Mouse (Mus musculus) G1E (cell line): ENCODE measurements around the gene Slc35f3. TPM values are rescaled to one million over a fixed set of nuclear protein-coding genes. Genes with fewer than 3 reads are reported as not detected.

ENCODE experiments used
- ATAC-seq: 2 replicates; pipeline ENCODE4 v1.8.0; 2016; ENCODE audit warnings: mild to moderate bottlenecking; ENCODE audit not compliant: insufficient number of reproducible peaks, poor library complexity, low FRiP score, severe bottlenecking; ENCODE audit errors: extremely low read depth
- DNase-seq: peaks from one replicate; pipeline ENCODE4 v3.0.0; 2012; ENCODE audit warnings: low spot score
- H3K27me3 ChIP-seq: 2 replicates; pipeline ENCODE4 v1.6.1; 2012; ENCODE audit warnings: mild to moderate bottlenecking, low read length, inconsistent platforms; ENCODE audit not compliant: insufficient read depth
- H3K36me3 ChIP-seq: replicated peaks from 2 replicates; pipeline ENCODE3; 2012; ENCODE audit warnings: mild to moderate bottlenecking, inconsistent platforms
- H3K4me1 ChIP-seq: 2 replicates; pipeline ENCODE4 v1.6.1; 2012; ENCODE audit warnings: low read depth, low read length, inconsistent platforms, mixed read lengths; ENCODE audit not compliant: insufficient read depth
- H3K4me3 ChIP-seq: 2 replicates; pipeline ENCODE4 v1.5.1; 2012; ENCODE audit warnings: low read depth, mild to moderate bottlenecking, inconsistent platforms, low read length, moderate library complexity, mixed read lengths
- H3K9me3 ChIP-seq: replicated peaks from 2 replicates; pipeline ENCODE4 v1.6.1; 2012; ENCODE audit warnings: inconsistent platforms
- CTCF ChIP-seq: IDR thresholded peaks from 2 replicates; pipeline ENCODE4 v1.5.1; 2012; ENCODE audit warnings: low read depth, low read length, inconsistent platforms, mixed read lengths
- GATA1 ChIP-seq: IDR thresholded peaks from 2 replicates; pipeline ENCODE4 v1.6.1; 2012; ENCODE audit warnings: borderline replicate concordance, low read length, inconsistent platforms, mixed read lengths
- GATA2 ChIP-seq: IDR thresholded peaks from 2 replicates; pipeline ENCODE4 v1.6.1; 2012; ENCODE audit warnings: low read depth, low read length, inconsistent platforms, borderline replicate concordance
- POLR2AphosphoS5 ChIP-seq: IDR thresholded peaks from 2 replicates; pipeline ENCODE4 v1.6.1; 2012; ENCODE audit warnings: low read depth, low read length, inconsistent platforms; ENCODE audit not compliant: insufficient replicate concordance
- TAL1 ChIP-seq: conservative IDR thresholded peaks from 2 replicates; pipeline ENCODE4 v1.6.1; 2012; ENCODE audit warnings: low read depth, low read length, inconsistent platforms, mixed read lengths
- polyA plus RNA-seq: library from polyadenylated mRNA; stranded (reverse); fragments of >175 nt; gene quantifications from 2 replicates; pipeline ENCODE4 v1.2.3, GENCODE M21; 2012
- total RNA-seq, 2 experiments: library from RNA; stranded (forward) in 1 of 2; stranded (reverse) in 1 of 2; fragments of 200-1000 nt in 1 of 2; fragments of >200 nt in 1 of 2; fragmentation: Nextera tagmentation in 1 of 2; gene quantifications; 2 replicates each; pipeline ENCODE4 v1.2.3; 2014 to 2017

Slc35f3 gene
- total and polyA plus RNA-seq, 3 experiments: not detected

DNA sequence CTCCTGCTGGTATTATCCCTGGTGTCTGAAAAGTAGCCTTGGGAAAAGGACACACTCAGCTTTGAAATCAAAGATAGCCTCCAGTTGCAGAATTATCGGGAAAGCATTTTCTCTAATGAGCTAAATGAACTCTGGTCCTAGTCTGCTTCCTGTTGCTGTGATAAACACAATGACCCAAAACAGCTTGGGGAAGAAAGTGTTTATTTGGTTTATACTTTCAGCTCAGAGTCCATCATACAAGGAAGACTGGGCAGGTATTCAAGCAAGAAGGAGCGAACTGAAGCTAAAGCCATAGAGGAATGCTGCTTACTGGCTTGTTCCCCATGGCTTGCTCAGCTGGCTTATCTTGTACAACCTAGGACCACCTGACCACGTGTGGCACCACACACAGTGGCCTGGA, 67.9 kb downstream of the Slc35f3 start:
- Histone ChIP-seq H3K4me1 (no peaks in the 10 kb centered on the region), H3K4me3 (no peak overlapping the region), H3K9me3 (peaks cover 40% of the 10 kb centered on the region), H3K27me3 (no peaks in the 10 kb centered on the region), H3K36me3 (no peaks in the 10 kb centered on the region)
- TF ChIP-seq CTCF: no peak
- DNase-seq (no peak), ATAC-seq (no peak)

DNA sequence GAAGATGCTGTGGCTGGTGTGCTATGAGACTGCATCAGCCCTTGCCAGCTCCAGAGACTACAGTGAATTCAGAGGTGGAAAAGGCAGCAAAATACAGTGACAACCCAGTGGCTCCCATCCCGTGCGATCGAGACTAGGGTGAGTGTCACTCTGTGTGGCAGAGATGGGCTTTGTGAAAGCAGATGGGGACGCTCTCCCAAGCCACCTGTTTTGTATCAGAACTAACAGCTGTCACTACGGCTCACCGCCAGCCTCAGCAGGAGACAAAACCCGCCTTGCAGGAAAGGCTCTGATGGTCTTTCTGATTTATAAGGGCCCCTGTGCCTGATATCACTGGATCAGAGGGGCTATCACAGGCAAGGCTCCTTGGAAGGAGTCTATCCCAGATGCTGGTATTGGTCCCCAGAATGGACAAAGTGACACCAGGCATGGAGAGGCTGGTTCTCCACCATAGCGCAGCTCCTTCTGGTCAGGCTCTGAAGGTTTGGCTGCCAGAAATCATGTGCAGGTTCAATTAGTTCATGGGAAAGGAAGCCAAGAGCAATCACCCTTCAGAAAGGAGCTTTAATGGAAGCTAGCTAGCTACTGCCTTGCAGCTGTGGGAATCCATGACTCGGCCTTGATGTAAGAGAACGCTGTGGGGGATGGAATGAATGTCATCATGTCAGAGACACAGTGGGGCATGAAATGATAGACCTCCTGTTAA, 70.1 kb downstream of the Slc35f3 start:
- no peaks in the 10 kb centered on the region for H3K27me3 ChIP-seq
- no peaks in the 10 kb centered on the region for H3K4me1 ChIP-seq
- H3K36me3 ChIP-seq: no peaks in the 10 kb centered on the region
- H3K4me3 ChIP-seq: no peak overlapping the region
- H3K9me3 ChIP-seq: peaks cover 28% of the 10 kb centered on the region
- ATAC-seq (no peak), DNase-seq (no peak)
- TF ChIP-seq CTCF: no peak
- TF ChIP-seq GATA2: no peak
- no peak for TF ChIP-seq TAL1
- TF ChIP-seq GATA1: no peak
- TF ChIP-seq POLR2AphosphoS5: no peak

DNA sequence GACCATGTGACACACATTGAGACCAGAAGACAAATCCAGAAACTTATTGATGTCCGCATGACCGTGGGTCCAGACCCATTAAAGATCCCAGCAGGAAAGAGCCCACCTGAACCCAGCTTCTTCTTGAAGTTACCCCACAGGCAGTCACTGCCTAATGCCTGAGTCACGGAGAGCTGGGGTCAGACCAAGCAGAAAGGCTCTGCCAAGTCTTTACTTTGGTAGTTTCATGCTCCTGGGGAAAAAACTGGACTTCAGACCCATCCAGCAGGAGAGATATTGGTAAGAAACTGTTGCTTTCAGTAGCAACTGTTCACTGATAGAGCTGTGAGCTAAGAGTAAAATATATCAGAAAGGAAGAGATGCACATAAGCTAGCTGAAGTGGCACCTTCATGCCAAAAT, 73.5 kb downstream of the Slc35f3 start:
- no peak for TF ChIP-seq POLR2AphosphoS5
- TF ChIP-seq TAL1: no peak
- no peak for TF ChIP-seq CTCF
- TF ChIP-seq GATA2: no peak
- no peak for TF ChIP-seq GATA1
- H3K27me3 ChIP-seq: no peaks in the 10 kb centered on the region
- no peak for ATAC-seq
- H3K9me3 ChIP-seq: peaks cover 20% of the 10 kb centered on the region
- no peak overlapping the region for H3K4me3 ChIP-seq
- DNase-seq: no peak
- no peaks in the 10 kb centered on the region for H3K36me3 ChIP-seq
- no peaks in the 10 kb centered on the region for H3K4me1 ChIP-seq

DNA sequence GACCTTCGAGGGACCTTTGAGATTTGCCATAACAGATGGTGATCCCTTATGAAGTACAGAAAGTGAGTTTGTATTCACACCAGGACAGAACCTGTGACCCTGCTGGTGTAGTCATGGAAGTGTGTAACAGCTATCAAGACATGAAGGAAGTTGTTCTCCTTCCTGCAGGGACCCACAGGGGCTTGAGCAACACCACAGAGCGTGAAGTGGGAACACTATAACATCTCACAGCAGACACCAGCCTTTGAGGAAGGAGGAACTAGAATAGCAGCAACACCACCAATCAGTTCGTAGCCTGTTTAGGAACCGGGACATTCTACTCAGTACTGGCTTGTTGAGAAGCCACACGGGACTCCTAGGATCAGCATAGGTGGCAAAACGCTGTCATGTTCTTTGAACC, 81.2 kb downstream of the Slc35f3 start:
- Histone ChIP-seq H3K4me1 (no peaks in the 10 kb centered on the region), H3K36me3 (no peaks in the 10 kb centered on the region), H3K4me3 (no peak overlapping the region), H3K9me3 (peaks cover 23% of the 10 kb centered on the region), H3K27me3 (no peaks in the 10 kb centered on the region)
- ATAC-seq (no peak), DNase-seq (no peak)
- TF ChIP-seq TAL1 (no peak), GATA1 (no peak), GATA2 (no peak), POLR2AphosphoS5 (no peak), CTCF (no peak)

- Histone ChIP-seq H3K27me3 (no peaks in the 10 kb centered on the region), H3K9me3 (peaks cover 23% of the 10 kb centered on the region), H3K4me3 (no peak overlapping the region), H3K36me3 (no peaks in the 10 kb centered on the region), H3K4me1 (no peaks in the 10 kb centered on the region)
- ATAC-seq (no peak), DNase-seq (no peak)
- no peak for TF ChIP-seq GATA1
- no peak for TF ChIP-seq POLR2AphosphoS5
- TF ChIP-seq GATA2: no peak
- no peak for TF ChIP-seq CTCF
- TF ChIP-seq TAL1: no peak
These were observed 81.8 kb downstream of the Slc35f3 start for GRCm38 (mm10) chr8:126380141-126380540.

DNA sequence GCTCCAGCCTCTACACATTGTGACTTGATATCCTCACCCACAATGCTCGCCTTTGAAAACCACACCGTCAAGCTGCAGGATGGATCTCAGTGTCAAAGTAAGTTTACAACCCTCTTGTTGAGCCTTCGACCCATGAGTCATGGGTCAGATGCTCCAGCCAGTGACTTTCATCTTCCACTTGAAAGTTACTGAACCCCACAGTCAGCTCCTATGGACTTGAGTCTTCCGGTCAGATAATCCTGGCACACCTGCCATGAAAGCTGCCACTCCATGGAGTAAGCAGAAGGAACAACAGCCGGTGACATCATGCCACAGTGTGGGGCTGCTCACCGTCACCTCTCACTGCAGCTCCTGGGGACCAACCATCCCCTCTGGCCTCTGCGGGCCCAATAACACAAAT, 82.9 kb downstream of the Slc35f3 start:
- peaks cover 34% of the 10 kb centered on the region for H3K9me3 ChIP-seq
- DNase-seq (no peak), ATAC-seq (no peak)
- H3K27me3 ChIP-seq: no peaks in the 10 kb centered on the region
- TF ChIP-seq POLR2AphosphoS5 (no peak), GATA1 (no peak), TAL1 (no peak), GATA2 (no peak), CTCF (no peak)
- H3K36me3 ChIP-seq: no peaks in the 10 kb centered on the region
- no peak overlapping the region for H3K4me3 ChIP-seq
- H3K4me1 ChIP-seq: no peaks in the 10 kb centered on the region

DNA sequence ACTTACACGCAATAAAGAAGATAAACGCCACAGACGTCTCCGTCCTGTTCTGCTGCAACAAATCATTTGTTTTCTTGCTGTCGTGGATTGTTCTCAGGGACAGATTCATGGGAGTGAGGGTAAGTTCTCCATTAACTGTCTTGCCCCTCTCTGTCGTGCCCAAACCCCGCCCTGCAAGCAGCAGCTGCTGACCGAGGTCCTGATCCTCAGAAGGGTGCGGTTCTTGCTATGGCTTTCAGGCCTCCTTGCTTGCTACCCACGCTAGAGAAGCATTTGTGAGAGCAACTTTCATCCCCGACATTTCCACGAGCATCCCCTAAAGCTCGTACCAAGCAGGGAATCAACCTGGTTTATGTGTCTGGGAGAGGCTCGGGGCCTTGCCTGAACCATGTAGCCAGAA, 83.9 kb downstream of the Slc35f3 start:
- H3K4me1 ChIP-seq: no peaks in the 10 kb centered on the region
- ATAC-seq (no peak), DNase-seq (no peak)
- H3K36me3 ChIP-seq: no peaks in the 10 kb centered on the region
- peaks cover 36% of the 10 kb centered on the region for H3K9me3 ChIP-seq
- H3K4me3 ChIP-seq: no peak overlapping the region
- H3K27me3 ChIP-seq: no peaks in the 10 kb centered on the region
- TF ChIP-seq POLR2AphosphoS5 (no peak), GATA1 (no peak), GATA2 (no peak), CTCF (no peak), TAL1 (no peak)
